Mouse (Mus musculus) adrenal gland, adult 18-20 months (tissue): ENCODE data around the gene Nol9. TPM values are rescaled to one million over a fixed set of nuclear protein-coding genes. Genes with fewer than 3 reads are reported as not detected.

ENCODE experiments used
- DNase-seq, 2 experiments: peaks; one replicate each; pipeline ENCODE4 v3.0.0; 2021 to 2022; ENCODE audit warnings: low spot score in 2 of 2
- long read RNA-seq, 2 experiments: library from polyadenylated mRNA; stranded (forward); transcript quantifications; one replicate each; pipeline ENCODE4 v2.0.0; 2021
- total RNA-seq, 2 experiments: library from RNA; stranded (reverse); gene quantifications; 1 replicate in 1 of 2; 2 replicates in 1 of 2; pipeline ENCODE4 v1.2.3; 2021

Gene Nol9
- 10 to 100 TPM; 23.6 to 33.5 TPM for total RNA-seq
- long read RNA-seq, experiment 1, transcript Nol9-201 (12 exons, 3,722 nt): major isoform, 28 of 33 reads
- long read RNA-seq, experiment 1, partial matches to known transcripts: 0 of 33 reads
- long read RNA-seq, experiment 1, other reads (novel, unspliced or antisense): 4 of 33 reads
- long read RNA-seq, experiment 2, transcript Nol9-201 (12 exons, 3,722 nt): major isoform, 17 of 34 reads
- long read RNA-seq, experiment 2, partial matches to known transcripts: 13 of 34 reads
- long read RNA-seq, experiment 2, other reads (novel, unspliced or antisense): 4 of 34 reads

GRCm38 (mm10) chr4:152038985-152039830 is at the start of gene Nol9:
Gene Nol9, plus strand, starts transcription at chr4:152039321.
- peak; percentile 97 to 99 for DNase-seq

GRCm38 (mm10) chr4:151992091-151992490 is 47.0 kb upstream of the Nol9 start:
- DNase-seq: no peak

GRCm38 (mm10) chr4:151993035-151993434 is 46.1 kb upstream of the Nol9 start:
- DNase-seq: no peak

- peak; percentile 51 to 52 for DNase-seq
These were observed 44.6 kb upstream of the Nol9 start for GRCm38 (mm10) chr4:151994228-151995171.

- peak; percentile 50 to 63 for DNase-seq
These were observed 43.5 kb upstream of the Nol9 start for GRCm38 (mm10) chr4:151995371-151996172.

- peak; percentile 93 to 95 for DNase-seq
These were observed 42.8 kb upstream of the Nol9 start, which contains the start of gene Phf13 for GRCm38 (mm10) chr4:151996173-151996950. Gene Phf13, minus strand, starts transcription at chr4:151996258.

- DNase-seq: no peak
These were observed 42.2 kb upstream of the Nol9 start for GRCm38 (mm10) chr4:151996951-151997222.

GRCm38 (mm10) chr4:151997701-151998100 is 41.4 kb upstream of the Nol9 start:
- DNase-seq: no peak

- no peak for DNase-seq
These were observed 39.6 kb upstream of the Nol9 start for GRCm38 (mm10) chr4:151999481-151999880.

- DNase-seq: no peak
These were observed 38.2 kb upstream of the Nol9 start for GRCm38 (mm10) chr4:152000906-152001305.

- no peak for DNase-seq
These were observed 37.8 kb upstream of the Nol9 start for GRCm38 (mm10) chr4:152001335-152001734.

- DNase-seq: no peak
These were observed 37.1 kb upstream of the Nol9 start for GRCm38 (mm10) chr4:152002063-152002462.

GRCm38 (mm10) chr4:152006137-152006536 is 33.0 kb upstream of the Nol9 start:
- DNase-seq: no peak

- DNase-seq: no peak
These were observed 32.3 kb upstream of the Nol9 start for GRCm38 (mm10) chr4:152006812-152007211.

- DNase-seq: no peak
These were observed 31.5 kb upstream of the Nol9 start for GRCm38 (mm10) chr4:152007481-152008147.

GRCm38 (mm10) chr4:152008148-152008500 is 31.0 kb upstream of the Nol9 start:
- no peak for DNase-seq

- peak; percentile 97 for DNase-seq
These were observed 30.5 kb upstream of the Nol9 start, which contains the start of gene Klhl21 for GRCm38 (mm10) chr4:152008622-152009075. Gene Klhl21, plus strand, starts transcription at chr4:152008803.

GRCm38 (mm10) chr4:152009076-152010051 is 29.8 kb upstream of the Nol9 start:
- DNase-seq: peak in 1 of 2 experiments; percentile 42
